Mouse (Mus musculus) liver, embryonic 12.5 days (tissue): ENCODE results near the gene Zscan10. TPM values are rescaled to one million over a fixed set of nuclear protein-coding genes. Genes with fewer than 3 reads are reported as not detected.

ENCODE experiments used
- ATAC-seq: fragments of 200-750 bp; cut with Nextera tagmentation; 2 replicates; pipeline ENCODE4 v1.8.0; 2017; ENCODE audit warnings: moderate number of reproducible peaks, mild to moderate bottlenecking, moderate library complexity
- H3K27ac ChIP-seq: fragments of 300-500 bp; sonication (generic); 2 replicates; pipeline ENCODE4 v1.5.1; 2016; ENCODE audit warnings: mild to moderate bottlenecking
- H3K27me3 ChIP-seq: fragments of 300-500 bp; sonication (generic); replicated peaks from 2 replicates; pipeline ENCODE4 v1.6.1; 2016; ENCODE audit warnings: mild to moderate bottlenecking, moderate library complexity
- H3K36me3 ChIP-seq: fragments of 300-500 bp; sonication (generic); 2 replicates; pipeline ENCODE4 v1.6.1; 2016; ENCODE audit warnings: mild to moderate bottlenecking, moderate library complexity
- H3K4me1 ChIP-seq: fragments of 300-500 bp; sonication (generic); 2 replicates; pipeline ENCODE4 v1.6.1; 2016
- H3K4me2 ChIP-seq: fragments of 300-500 bp; sonication (generic); 2 replicates; pipeline ENCODE4 v1.6.1; 2016; ENCODE audit warnings: mild to moderate bottlenecking, moderate library complexity
- H3K4me3 ChIP-seq: fragments of 300-500 bp; sonication (generic); 2 replicates; pipeline ENCODE4 v1.5.1; 2016; ENCODE audit warnings: mild to moderate bottlenecking, moderate library complexity
- H3K9ac ChIP-seq: fragments of 300-500 bp; sonication (generic); 2 replicates; pipeline ENCODE4 v1.6.1; 2016; ENCODE audit warnings: mild to moderate bottlenecking, moderate library complexity
- H3K9me3 ChIP-seq: fragments of 300-500 bp; sonication (generic); replicated peaks from 2 replicates; pipeline ENCODE4 v1.6.1; 2016; ENCODE audit warnings: mild to moderate bottlenecking, moderate library complexity
- WGBS: fragments of 180-500 bp; shearing (Covaris S2); methylation state at CpG from one replicate; pipeline ENCODE4 v1.1.7; 2016; ENCODE audit not compliant: insufficient replicate concordance; 5-methylcytosine and 5-hydroxymethylcytosine counted together
- polyA plus RNA-seq: library from polyadenylated mRNA; unstranded; fragments of >200 nt; fragmentation: Nextera tagmentation; extraction: Ambion mirVana; gene quantifications from 2 replicates; pipeline ENCODE4 v1.2.1, GENCODE M21; 2016

Zscan10 gene
- not detected in 2 replicates for polyA plus RNA-seq

DNA sequence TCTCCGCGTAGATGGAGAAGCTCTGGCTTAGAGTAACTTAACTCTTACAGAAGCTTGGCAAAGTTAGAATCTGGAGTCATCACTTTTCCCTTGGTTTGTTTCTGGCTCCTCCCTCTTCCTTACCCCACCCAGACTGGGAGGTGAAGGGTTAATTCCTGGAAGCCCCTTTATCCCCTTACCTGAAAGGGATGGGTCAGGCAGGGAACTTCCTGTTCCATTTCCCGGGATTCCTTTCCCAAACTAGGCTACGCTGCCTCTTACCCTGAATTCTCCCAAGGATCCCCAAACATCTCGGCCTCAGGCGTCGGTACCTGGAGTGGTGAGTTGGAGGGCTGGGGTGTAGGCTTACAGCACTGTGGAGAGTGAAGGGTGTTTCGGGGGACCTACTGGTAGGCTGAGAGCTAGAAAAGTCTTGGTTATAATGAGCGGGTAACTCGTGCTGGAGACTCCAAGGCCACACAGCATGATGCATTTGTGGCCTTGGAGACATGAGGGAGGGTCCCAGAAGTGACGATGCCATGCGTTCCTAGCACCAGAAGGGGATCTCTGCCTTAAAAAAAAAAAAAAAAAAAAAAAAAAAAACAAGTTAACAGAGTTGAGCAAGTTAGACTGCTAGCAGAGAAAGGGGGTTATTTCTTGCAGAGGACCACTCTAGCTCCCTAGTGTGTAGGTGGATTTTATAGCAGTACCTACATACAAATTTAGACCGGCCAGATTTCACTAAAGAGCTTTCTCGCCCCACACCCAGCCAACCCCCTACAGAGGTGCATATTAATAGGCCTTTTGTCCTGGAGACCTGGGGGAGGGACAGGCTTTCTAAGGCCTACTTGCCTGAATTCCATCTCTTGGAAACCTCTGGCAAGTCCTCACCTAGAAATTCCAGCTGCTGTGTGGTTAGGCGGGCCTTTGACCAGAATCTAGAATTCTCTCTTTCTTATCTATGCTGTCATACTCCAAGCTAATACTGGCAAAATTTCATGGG lies at the start of gene Zscan10:
Gene Zscan10, plus strand, starts transcription at position 216 of the 982 bp plus-strand sequence.
- H3K9ac ChIP-seq, result peak within 1 kb of the TSS; percentile 68
- 0 out of 2 replicates have a peak within 1 kb of the TSS, but pooled peaks have one; percentile 78 for H3K27ac ChIP-seq
- ATAC-seq, result no peak

DNA sequence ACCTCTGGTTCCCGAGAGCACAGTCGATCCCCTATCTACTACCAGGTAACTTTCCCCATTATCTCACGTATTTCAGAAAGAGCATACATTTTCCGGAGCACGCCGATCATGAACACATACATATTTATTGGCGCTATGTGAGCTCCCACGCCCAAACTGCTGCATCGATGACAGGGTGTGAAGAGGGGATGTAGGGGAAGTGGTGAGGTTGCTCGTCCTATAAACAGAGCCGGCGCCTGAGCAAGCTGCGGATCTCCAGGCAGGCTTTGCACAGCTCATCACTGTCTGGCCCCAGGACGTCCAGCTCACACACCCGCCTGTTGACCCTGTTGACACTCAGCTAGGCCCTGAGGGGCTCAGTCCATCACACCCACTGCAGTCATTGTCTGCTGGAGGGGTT lies 49.8 kb upstream of the Zscan10 start:
- peak; percentile 8 for ATAC-seq
- no peaks in the 10 kb centered on the region for H3K9me3 ChIP-seq
- under 1% methylated on average over 15 of the region's 15 CpGs for WGBS
- H3K27me3 ChIP-seq, result no peaks in the 10 kb centered on the region
- peak overlapping the region; percentile 78 for H3K4me2 ChIP-seq
- H3K27ac ChIP-seq, result peak overlapping the region; percentile 82
- peaks cover 12% of the 10 kb centered on the region for H3K36me3 ChIP-seq
- peak overlapping the region; percentile 73 for H3K4me3 ChIP-seq
- peak overlapping the region; percentile 78 for H3K9ac ChIP-seq
- H3K4me1 ChIP-seq, result peaks cover 45% of the 10 kb centered on the region

More for the DNA sequence above, at the start of gene Zscan10:
- no peaks in the 10 kb centered on the region for H3K27me3 ChIP-seq
- H3K4me2 ChIP-seq, result peak within 1 kb of the TSS; percentile 73
- peak within 1 kb of the TSS; percentile 60 for H3K4me3 ChIP-seq
- H3K36me3 ChIP-seq, result no peaks in the 10 kb centered on the region
- H3K4me1 ChIP-seq, result peaks cover 28% of the 10 kb centered on the region
- 67% methylated on average over 15 of the region's 15 CpGs for WGBS
- no peaks in the 10 kb centered on the region for H3K9me3 ChIP-seq

GRCm38 (mm10) chr17:23551416-23551815 lies 49.2 kb upstream of the Zscan10 start:
- no peaks in the 10 kb centered on the region for H3K9me3 ChIP-seq
- H3K27ac ChIP-seq, result peak overlapping the region; percentile 82
- H3K27me3 ChIP-seq, result no peaks in the 10 kb centered on the region
- no peak for ATAC-seq
- peak overlapping the region; percentile 78 for H3K9ac ChIP-seq
- peak overlapping the region; percentile 78 for H3K4me2 ChIP-seq
- H3K36me3 ChIP-seq, result peaks cover 17% of the 10 kb centered on the region
- H3K4me3 ChIP-seq, result peak overlapping the region; percentile 73
- H3K4me1 ChIP-seq, result peaks cover 48% of the 10 kb centered on the region

DNA sequence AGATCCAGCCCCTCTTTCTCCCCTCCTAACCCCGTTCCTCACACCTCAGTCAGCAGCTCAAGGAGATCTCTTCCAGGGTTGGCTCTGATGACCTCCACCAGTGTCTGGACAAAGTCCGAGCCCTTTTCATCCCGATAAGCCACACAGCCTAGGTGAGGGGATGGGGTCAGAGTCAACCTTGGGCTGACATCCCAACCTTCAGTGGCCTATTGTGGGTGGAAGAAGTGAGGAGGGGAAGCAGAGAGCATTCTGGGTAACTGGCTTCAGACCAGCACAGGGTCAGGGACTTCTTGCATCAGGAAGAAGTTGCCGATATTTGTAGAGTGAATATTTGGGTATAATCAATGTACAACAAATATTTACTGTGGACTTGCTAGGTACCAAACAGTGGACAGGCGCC lies 48.7 kb upstream of the Zscan10 start:
- Histone ChIP-seq H3K4me3 (no peak overlapping the region), H3K36me3 (peaks cover 23% of the 10 kb centered on the region), H3K4me1 (peaks cover 48% of the 10 kb centered on the region), H3K9ac (no peak overlapping the region), H3K27me3 (no peaks in the 10 kb centered on the region), H3K4me2 (0 out of 2 replicates have a peak overlapping the region, but pooled peaks have one; percentile 21), H3K9me3 (no peaks in the 10 kb centered on the region), H3K27ac (peak overlapping the region; percentile 82; the same call in 1 of the 2 replicates)
- 49% methylated on average over 5 of the region's 5 CpGs for WGBS
- no peak for ATAC-seq

DNA sequence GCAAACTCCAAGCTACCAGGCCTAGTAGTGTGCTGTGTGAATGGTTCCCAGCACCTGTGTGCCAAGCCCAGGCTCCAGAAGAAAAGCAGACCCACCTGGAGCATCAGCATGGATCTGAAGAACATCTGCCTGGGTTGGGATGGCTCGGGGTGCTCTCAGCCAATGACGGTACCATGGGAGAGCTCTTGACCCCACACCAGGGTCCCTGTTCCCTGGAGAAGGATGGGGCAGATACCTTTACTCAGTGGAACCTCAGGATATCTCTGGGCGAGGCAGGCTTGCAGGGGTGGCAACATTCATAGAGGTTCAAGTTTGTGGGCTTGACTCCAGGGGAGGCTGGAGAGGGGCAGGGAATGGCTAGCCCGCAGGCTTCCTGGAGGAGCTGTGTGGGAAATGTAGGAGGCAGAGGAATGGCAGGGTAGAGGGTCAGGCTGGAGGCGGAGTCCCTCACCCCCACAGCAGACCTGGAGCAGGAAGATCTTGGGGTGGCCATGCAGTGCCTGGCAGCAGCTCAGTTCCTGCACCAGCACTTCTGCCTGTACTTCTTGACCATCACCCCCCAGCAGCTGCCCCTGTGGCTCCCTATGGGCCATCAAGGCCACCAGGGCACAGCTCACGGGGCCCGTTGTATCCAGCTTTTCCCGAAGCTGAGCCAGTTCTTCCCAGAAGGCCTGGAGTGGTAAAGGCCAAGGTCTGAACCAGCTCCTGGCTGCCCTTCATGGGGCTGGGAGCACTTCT lies 47.6 kb upstream of the Zscan10 start:
- Histone ChIP-seq H3K4me1 (peaks cover 45% of the 10 kb centered on the region), H3K9ac (no peak overlapping the region), H3K4me2 (no peak overlapping the region), H3K27ac (no peak overlapping the region), H3K27me3 (no peaks in the 10 kb centered on the region), H3K4me3 (no peak overlapping the region), H3K36me3 (peaks cover 34% of the 10 kb centered on the region), H3K9me3 (no peaks in the 10 kb centered on the region)
- ATAC-seq, result no peak
- WGBS, result 76% methylated on average over 8 of the region's 8 CpGs

DNA sequence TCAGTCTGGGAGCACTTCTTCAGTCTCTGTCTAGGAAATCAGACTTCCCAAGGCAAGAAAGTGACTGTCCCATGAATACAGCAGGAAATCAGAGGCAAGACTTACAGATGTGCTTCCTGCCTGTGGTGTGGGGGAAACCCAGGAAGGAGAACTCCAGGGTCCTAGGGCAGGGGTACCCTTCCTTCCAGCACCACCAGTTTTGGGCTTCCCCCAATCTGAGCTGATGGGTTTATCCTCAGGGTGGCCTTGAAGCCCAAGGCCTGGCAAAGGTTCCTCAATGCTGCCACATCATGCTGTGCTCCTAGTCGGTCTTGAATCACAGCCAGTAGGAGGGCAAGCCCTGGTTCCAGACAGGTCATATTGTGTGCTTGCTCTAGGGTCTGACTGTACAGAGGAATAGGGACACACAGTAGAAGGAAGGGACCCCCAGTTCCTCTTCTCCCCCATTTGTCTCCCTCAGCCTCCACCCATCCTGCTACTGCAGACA lies 47.0 kb upstream of the Zscan10 start:
- H3K36me3 ChIP-seq, result peaks cover 40% of the 10 kb centered on the region
- H3K9me3 ChIP-seq, result no peaks in the 10 kb centered on the region
- H3K4me3 ChIP-seq, result no peak overlapping the region
- WGBS, result 35% methylated on average over 1 of the region's 1 CpGs
- ATAC-seq, result no peak
- H3K4me1 ChIP-seq, result peaks cover 41% of the 10 kb centered on the region
- H3K9ac ChIP-seq, result no peak overlapping the region
- no peak overlapping the region for H3K27ac ChIP-seq
- H3K4me2 ChIP-seq, result no peak overlapping the region
- H3K27me3 ChIP-seq, result no peaks in the 10 kb centered on the region

DNA sequence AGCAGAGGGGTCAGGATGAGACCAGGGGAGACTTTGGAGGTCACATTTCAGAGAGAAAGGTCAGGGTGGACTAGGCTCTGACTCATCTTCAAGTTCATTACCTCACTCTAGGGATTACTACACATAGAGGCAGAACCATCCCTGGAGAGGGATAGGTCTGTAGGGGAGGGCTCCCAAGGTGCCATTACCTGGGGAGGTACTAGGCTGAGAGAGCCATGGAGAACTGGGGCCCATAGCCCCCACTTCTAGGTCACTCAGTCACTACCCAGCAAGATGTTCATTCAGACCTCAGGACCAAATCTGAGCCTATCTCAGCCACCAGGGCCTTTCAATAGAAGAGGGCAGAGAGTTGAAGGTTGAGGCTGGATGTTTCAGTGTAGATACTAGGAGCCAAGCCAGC lies 46.3 kb upstream of the Zscan10 start:
- Histone ChIP-seq H3K4me3 (no peak overlapping the region), H3K27ac (no peak overlapping the region), H3K4me1 (peaks cover 34% of the 10 kb centered on the region), H3K36me3 (peaks cover 46% of the 10 kb centered on the region), H3K27me3 (no peaks in the 10 kb centered on the region), H3K9me3 (no peaks in the 10 kb centered on the region), H3K9ac (no peak overlapping the region), H3K4me2 (no peak overlapping the region)
- ATAC-seq, result no peak

GRCm38 (mm10) chr17:23555243-23555916 lies 45.3 kb upstream of the Zscan10 start:
- H3K4me2 ChIP-seq, result no peak overlapping the region
- H3K4me3 ChIP-seq, result no peak overlapping the region
- peaks cover 57% of the 10 kb centered on the region for H3K36me3 ChIP-seq
- no peak for ATAC-seq
- H3K4me1 ChIP-seq, result peaks cover 28% of the 10 kb centered on the region
- H3K27me3 ChIP-seq, result no peaks in the 10 kb centered on the region
- H3K27ac ChIP-seq, result no peak overlapping the region
- 69% methylated on average over 7 of the region's 7 CpGs for WGBS
- H3K9ac ChIP-seq, result no peak overlapping the region
- H3K9me3 ChIP-seq, result no peaks in the 10 kb centered on the region

GRCm38 (mm10) chr17:23559767-23560166 lies 40.9 kb upstream of the Zscan10 start:
- no peaks in the 10 kb centered on the region for H3K27me3 ChIP-seq
- no peak overlapping the region for H3K4me2 ChIP-seq
- no peak for ATAC-seq
- peaks cover 70% of the 10 kb centered on the region for H3K36me3 ChIP-seq
- H3K4me1 ChIP-seq, result peaks cover 12% of the 10 kb centered on the region
- WGBS, result 65% methylated on average over 11 of the region's 11 CpGs
- H3K4me3 ChIP-seq, result no peak overlapping the region
- H3K9me3 ChIP-seq, result no peaks in the 10 kb centered on the region
- H3K27ac ChIP-seq, result no peak overlapping the region
- no peak overlapping the region for H3K9ac ChIP-seq

DNA sequence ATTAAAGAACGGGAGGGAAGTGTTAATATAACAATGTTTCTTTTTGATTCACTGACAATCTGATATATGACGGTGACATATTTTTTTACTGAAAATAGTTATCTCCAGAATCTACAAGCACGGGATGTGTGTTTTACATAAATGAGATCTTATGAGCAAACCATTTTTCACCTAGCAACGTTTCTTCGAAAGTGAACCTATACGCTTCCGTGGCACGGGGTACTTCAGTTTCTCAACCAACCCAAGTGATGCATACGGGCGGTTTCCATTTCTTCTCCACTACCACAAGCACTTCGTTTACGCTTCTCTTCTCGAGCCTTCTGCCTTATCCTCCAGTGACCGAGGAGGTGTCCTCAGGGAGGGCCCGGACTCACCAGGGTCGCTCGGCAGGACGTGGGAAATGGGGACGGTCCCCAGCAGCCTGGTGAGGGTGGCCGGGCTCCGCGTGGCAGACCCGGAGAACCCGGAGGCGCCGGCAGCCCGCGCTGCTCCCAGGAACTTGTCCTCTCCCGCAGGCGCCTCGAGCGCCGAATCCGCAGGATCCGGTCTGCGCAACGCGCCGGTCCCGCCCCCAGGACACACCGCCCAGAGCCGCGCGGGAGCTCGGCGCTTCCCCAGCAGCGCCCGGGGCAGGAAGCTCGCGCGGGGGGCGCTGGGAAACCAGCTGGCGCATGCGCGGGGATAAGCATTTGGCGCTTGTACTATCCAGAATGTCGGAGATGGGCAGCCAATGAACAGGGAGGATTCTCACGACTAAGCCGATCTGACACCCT lies 36.9 kb upstream of the Zscan10 start, which contains the start of gene Zfp213:
Gene Zfp213, minus strand, starts transcription at position 644 of the 773 bp plus-strand sequence.
- WGBS, result 1% methylated on average over 59 of the region's 59 CpGs

DNA sequence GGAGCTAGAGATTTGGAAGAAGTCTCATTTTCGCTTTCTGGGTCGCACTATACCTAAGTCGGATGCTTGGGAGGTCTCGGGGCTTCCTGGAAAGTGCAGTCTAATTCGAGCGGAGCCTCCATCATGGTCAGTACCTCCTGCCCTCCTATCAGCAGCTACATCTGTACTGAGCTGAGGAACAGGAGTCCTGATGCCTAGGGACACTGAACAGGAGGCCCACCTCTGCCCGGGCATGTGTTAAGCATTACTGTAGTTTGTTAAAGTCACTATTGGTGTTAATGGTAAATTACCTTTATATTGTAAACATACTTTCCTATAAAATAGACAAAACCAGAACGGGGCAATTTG lies 36.3 kb upstream of the Zscan10 start:
- Histone ChIP-seq H3K36me3 (peaks cover 26% of the 10 kb centered on the region), H3K9ac (peak overlapping the region; percentile 92), H3K4me3 (peak overlapping the region; percentile 85), H3K4me2 (peak overlapping the region; percentile 80), H3K9me3 (no peaks in the 10 kb centered on the region), H3K4me1 (peaks cover 20% of the 10 kb centered on the region), H3K27ac (peak overlapping the region; percentile 96), H3K27me3 (no peaks in the 10 kb centered on the region)
- ATAC-seq, result peak; percentile 88
- 1% methylated on average over 8 of the region's 8 CpGs for WGBS

More for the DNA sequence above, 36.9 kb upstream of the Zscan10 start, which contains the start of gene Zfp213:
- Histone ChIP-seq H3K27ac (peak within 1 kb of the TSS; percentile 96), H3K4me1 (peaks cover 20% of the 10 kb centered on the region), H3K9me3 (no peaks in the 10 kb centered on the region), H3K4me3 (peak within 1 kb of the TSS; percentile 85), H3K9ac (peak within 1 kb of the TSS; percentile 92), H3K4me2 (peak within 1 kb of the TSS; percentile 80), H3K27me3 (no peaks in the 10 kb centered on the region), H3K36me3 (peaks cover 31% of the 10 kb centered on the region)
- peak; percentile 97 for ATAC-seq
